Comparison of ENCODE assay signal across 11 mouse cellular contexts in genomic region chr19:42069241-42069525, GRCm38 (mm10). TPM values are rescaled to one million over a fixed set of nuclear protein-coding genes. Genes with fewer than 3 reads are reported as not detected.
DNase-seq lines count a peak whose midpoint lies in the region; ATAC-seq and TF ChIP-seq lines count a peak whose summit lies in the region.
"Had no signal": no experiment of that assay in that cellular context is flagged by ENCODE, and none has a peak within 500 bp of the region (broad histone marks: within the 10 kb centered on the region; RNA-seq: fewer than 3 reads in every experiment).

No protein-coding gene starts in this region.

- no peaks in the 10 kb centered on the region for H3K4me1 ChIP-seq in midbrain, embryonic 14.5 days (ENCODE audit: control insufficient read depth, insufficient read depth, low read length)
- H3K4me1 ChIP-seq in midbrain, embryonic 11.5 days (ENCODE audit: control insufficient read depth, insufficient read depth, low read length), result no peaks in the 10 kb centered on the region
- peaks cover 4% of the 10 kb centered on the region; the same call in 1 of the 2 replicates for H3K4me1 ChIP-seq in embryonic fibroblast, embryonic 13.5 days (ENCODE audit: control insufficient read depth, insufficient read depth, low read length)
- H3K4me1 ChIP-seq: embryonic facial prominence, embryonic 15.5 days had no signal

- no peaks in the 10 kb centered on the region for H3K9me3 ChIP-seq in midbrain, embryonic 14.5 days (ENCODE audit: control insufficient read depth, low read length)
- H3K9me3 ChIP-seq in midbrain, embryonic 11.5 days (ENCODE audit: control insufficient read depth, low read length), result no peaks in the 10 kb centered on the region
- H3K9me3 ChIP-seq: embryonic facial prominence, embryonic 15.5 days; liver, embryonic 13.5 days had no signal

- no peak for ATAC-seq in midbrain, embryonic 14.5 days (ENCODE audit: low FRiP score, low TSS enrichment)
- no peak for ATAC-seq in midbrain, embryonic 11.5 days (ENCODE audit: low FRiP score)

- DNase-seq in gastrocnemius, adult 18-20 months (ENCODE audit: low spot score), result peak; percentile 59
- no peak for DNase-seq in gastrocnemius, postnatal 4 days (ENCODE audit: low spot score in 2 of 2)
- peak; percentile 67 for DNase-seq in midbrain, embryonic 14.5 days
- no peak for DNase-seq in midbrain, embryonic 11.5 days (ENCODE audit: low spot score, missing footprints)
- peak; percentile 28 for DNase-seq in retina, embryonic 14.5 days (ENCODE audit: low spot score)
- DNase-seq in right cerebral cortex, postnatal 25 days, result no peak
- DNase-seq in left cerebral cortex, adult 8-10 months (ENCODE audit: low spot score in 2 of 2), result no peak
- DNase-seq: liver, embryonic 13.5 days had no signal

- no peak overlapping the region for H3K9ac ChIP-seq in midbrain, embryonic 14.5 days (replicated peaks; ENCODE audit: low read length)
- no peak overlapping the region for H3K9ac ChIP-seq in midbrain, embryonic 11.5 days (ENCODE audit: low read length)
- H3K9ac ChIP-seq: embryonic facial prominence, embryonic 15.5 days; liver, embryonic 13.5 days had no signal

- no peak overlapping the region for H3K4me3 ChIP-seq in midbrain, embryonic 14.5 days (replicated peaks; ENCODE audit: low read depth, low read length)
- H3K4me3 ChIP-seq in midbrain, embryonic 11.5 days (ENCODE audit: low read depth, low read length), result no peak overlapping the region
- H3K4me3 ChIP-seq in embryonic fibroblast, embryonic 13.5 days (ENCODE audit: insufficient read depth, low read length), result no peak overlapping the region
- H3K4me3 ChIP-seq: embryonic facial prominence, embryonic 15.5 days; liver, embryonic 13.5 days had no signal

- no peak for TF ChIP-seq POLR2A in embryonic fibroblast, embryonic 13.5 days (IDR thresholded peaks at IDR 0.05; ENCODE audit: low read depth, low read length)

- H3K36me3 ChIP-seq in midbrain, embryonic 14.5 days (ENCODE audit: control insufficient read depth, insufficient read depth, low read length), result peaks cover 10% of the 10 kb centered on the region; the same call in 1 of the 2 replicates
- no peaks in the 10 kb centered on the region for H3K36me3 ChIP-seq in midbrain, embryonic 11.5 days (ENCODE audit: control insufficient read depth, insufficient read depth, low read length)
- H3K36me3 ChIP-seq: embryonic facial prominence, embryonic 15.5 days had no signal

- no peak overlapping the region for H3K27ac ChIP-seq in midbrain, embryonic 14.5 days (replicated peaks; ENCODE audit: low read depth, low read length)
- H3K27ac ChIP-seq in midbrain, embryonic 11.5 days (ENCODE audit: low read depth, low read length), result no peak overlapping the region
- H3K27ac ChIP-seq in embryonic fibroblast, embryonic 13.5 days (ENCODE audit: insufficient read depth, low read length), result no peak overlapping the region
- H3K27ac ChIP-seq: embryonic facial prominence, embryonic 15.5 days; liver, embryonic 13.5 days had no signal

- H3K4me2 ChIP-seq in midbrain, embryonic 14.5 days (ENCODE audit: low read length), result no peak overlapping the region
- H3K4me2 ChIP-seq in midbrain, embryonic 11.5 days, result no peak overlapping the region
- H3K4me2 ChIP-seq: embryonic facial prominence, embryonic 15.5 days; liver, embryonic 13.5 days had no signal

- 51% methylated on average over 6 of the region's 6 CpGs for WGBS in midbrain, embryonic 14.5 days
- 66% methylated on average over 6 of the region's 6 CpGs for WGBS in midbrain, embryonic 11.5 days

- no peaks in the 10 kb centered on the region for H3K27me3 ChIP-seq in midbrain, embryonic 14.5 days (ENCODE audit: control insufficient read depth, insufficient read depth, low read length)
- no peaks in the 10 kb centered on the region for H3K27me3 ChIP-seq in midbrain, embryonic 11.5 days (ENCODE audit: control insufficient read depth, insufficient read depth, low read length)
- H3K27me3 ChIP-seq: embryonic facial prominence, embryonic 15.5 days; liver, embryonic 13.5 days had no signal

- TF ChIP-seq CTCF in embryonic fibroblast, embryonic 13.5 days (IDR thresholded peaks at IDR 0.05; ENCODE audit: borderline replicate concordance, insufficient read depth, low read length), result 0 out of 2 replicates have a peak, but pooled peaks have one; percentile 21

RNA-seq across cellular contexts. Expression of gene Morn4, which starts 17.0 kb away (rescaled TPM):
- 1 to 10 TPM; 4.0 to 4.5 TPM for total RNA-seq in gastrocnemius, adult 18-20 months (2021)
- total RNA-seq in gastrocnemius, postnatal 4 days (2021), result 1 to 10 TPM; 2.0 to 2.5 TPM
- 144 and 145 TPM in 2 replicates for polyA plus RNA-seq in midbrain, embryonic 14.5 days (2014; fragmentation: Nextera tagmentation; extraction: Ambion mirVana)
- polyA plus RNA-seq in midbrain, embryonic 11.5 days (2014; fragmentation: Nextera tagmentation; extraction: Ambion mirVana), result 65.1 and 65.6 TPM in 2 replicates
- polyA plus RNA-seq in embryonic fibroblast, embryonic 13.5 days (2011; ENCODE audit: insufficient read length, low read depth, missing spikeins), result 8.2 and 9.6 TPM in 2 replicates
- total RNA-seq in left cerebral cortex, adult 8-10 months (2022), result 10 to 100 TPM; 64.8 to 72.4 (median 68.3) TPM

RNA-seq across cellular contexts. Expression of gene 4933411K16Rik, which starts 17.1 kb away (rescaled TPM):
- total RNA-seq in gastrocnemius, adult 18-20 months (2021), result under 1 TPM; 0.48 to 0.85 TPM
- total RNA-seq in gastrocnemius, postnatal 4 days (2021), result under 1 TPM; 0.75 to 0.91 TPM
- not detected in 2 replicates for polyA plus RNA-seq in midbrain, embryonic 14.5 days (2014; fragmentation: Nextera tagmentation; extraction: Ambion mirVana)
- polyA plus RNA-seq in midbrain, embryonic 11.5 days (2014; fragmentation: Nextera tagmentation; extraction: Ambion mirVana), result 0.10 TPM in 1 of 2 replicates, not detected in the other
- 0.51 TPM in 1 of 2 replicates, not detected in the other for polyA plus RNA-seq in embryonic fibroblast, embryonic 13.5 days (2011; ENCODE audit: insufficient read length, low read depth, missing spikeins)
- 1 to 10 TPM in 1 of 4 experiments, under 1 TPM in 3; 0.36 to 1.2 (median 0.84) TPM for total RNA-seq in left cerebral cortex, adult 8-10 months (2022)
- total RNA-seq: heart, postnatal 36 days had no signal
- polyA plus RNA-seq: liver, embryonic 13.5 days had no signal

RNA-seq across cellular contexts. Expression of gene Pi4k2a, which starts 21.1 kb away (rescaled TPM):
- 10 to 100 TPM; 13.0 to 13.7 TPM for total RNA-seq in gastrocnemius, adult 18-20 months (2021)
- total RNA-seq in gastrocnemius, postnatal 4 days (2021), result 10 to 100 TPM; 18.5 to 21.5 TPM
- polyA plus RNA-seq in midbrain, embryonic 14.5 days (2014; fragmentation: Nextera tagmentation; extraction: Ambion mirVana), result 33.1 and 40.8 TPM in 2 replicates
- 19.9 and 22.1 TPM in 2 replicates for polyA plus RNA-seq in midbrain, embryonic 11.5 days (2014; fragmentation: Nextera tagmentation; extraction: Ambion mirVana)
- polyA plus RNA-seq in embryonic fibroblast, embryonic 13.5 days (2011; ENCODE audit: insufficient read length, low read depth, missing spikeins), result 25.6 and 27.7 TPM in 2 replicates
- 10 to 100 TPM; 64.0 to 69.1 (median 66.9) TPM for total RNA-seq in left cerebral cortex, adult 8-10 months (2022)

RNA-seq across cellular contexts. Expression of gene Hoga1, which starts 23.8 kb away (rescaled TPM):
- 1 to 10 TPM; 2.8 to 4.2 TPM for total RNA-seq in gastrocnemius, adult 18-20 months (2021)
- total RNA-seq in gastrocnemius, postnatal 4 days (2021), result 1 to 10 TPM; 7.1 to 8.8 TPM
- 0.94 and 1.3 TPM in 2 replicates for polyA plus RNA-seq in midbrain, embryonic 14.5 days (2014; fragmentation: Nextera tagmentation; extraction: Ambion mirVana)
- polyA plus RNA-seq in midbrain, embryonic 11.5 days (2014; fragmentation: Nextera tagmentation; extraction: Ambion mirVana), result 0.80 and 1.2 TPM in 2 replicates
- polyA plus RNA-seq in embryonic fibroblast, embryonic 13.5 days (2011; ENCODE audit: insufficient read length, low read depth, missing spikeins), result 1.3 and 1.7 TPM in 2 replicates
- total RNA-seq in left cerebral cortex, adult 8-10 months (2022), result 1 to 10 TPM; 4.8 to 6.0 (median 5.2) TPM

RNA-seq across cellular contexts. Expression of gene Ankrd2, which starts 33.4 kb away (rescaled TPM):
- 100 to 1,000 TPM; 180 to 360 TPM for total RNA-seq in gastrocnemius, adult 18-20 months (2021)
- 10 to 100 TPM; 50.1 to 73.1 TPM for total RNA-seq in gastrocnemius, postnatal 4 days (2021)
- 0.45 and 1.00 TPM in 2 replicates for polyA plus RNA-seq in midbrain, embryonic 14.5 days (2014; fragmentation: Nextera tagmentation; extraction: Ambion mirVana)
- not detected in 2 replicates for polyA plus RNA-seq in midbrain, embryonic 11.5 days (2014; fragmentation: Nextera tagmentation; extraction: Ambion mirVana)
- polyA plus RNA-seq in embryonic fibroblast, embryonic 13.5 days (2011; ENCODE audit: insufficient read length, low read depth, missing spikeins), result not detected in 2 replicates
- under 1 TPM in 2 of 4 experiments, not detected in 2; 0.62 to 0.81 TPM for total RNA-seq in left cerebral cortex, adult 8-10 months (2022)

Comparison
In these comparisons a context has a peak if more than half of its experiments do, and no peak if none do; other contexts are left out.
1. DNase-seq: peak in gastrocnemius, adult 18-20 months (single experiment), midbrain, embryonic 14.5 days (single experiment) and retina, embryonic 14.5 days (single experiment); none in gastrocnemius, postnatal 4 days (0 of 2), midbrain, embryonic 11.5 days (single experiment), right cerebral cortex, postnatal 25 days (single experiment) and left cerebral cortex, adult 8-10 months (0 of 2).
2. RNA of gene Morn4, which starts 17.0 kb away (total RNA-seq): 64.8 to 72.4 TPM in left cerebral cortex, adult 8-10 months; 4.0 to 4.5 TPM in gastrocnemius, adult 18-20 months and 2.0 to 2.5 TPM in gastrocnemius, postnatal 4 days; every median in the first group is over 10 times any median in the second.